Mouse (Mus musculus): ENCODE measurements at regions not wholly inside any gene's neighbourhood (a gene's known extent, or its start where the extent isn't known, plus 50 kb on each side); places are given as distances from the start of the nearest gene placed in this dataset.

DNA sequence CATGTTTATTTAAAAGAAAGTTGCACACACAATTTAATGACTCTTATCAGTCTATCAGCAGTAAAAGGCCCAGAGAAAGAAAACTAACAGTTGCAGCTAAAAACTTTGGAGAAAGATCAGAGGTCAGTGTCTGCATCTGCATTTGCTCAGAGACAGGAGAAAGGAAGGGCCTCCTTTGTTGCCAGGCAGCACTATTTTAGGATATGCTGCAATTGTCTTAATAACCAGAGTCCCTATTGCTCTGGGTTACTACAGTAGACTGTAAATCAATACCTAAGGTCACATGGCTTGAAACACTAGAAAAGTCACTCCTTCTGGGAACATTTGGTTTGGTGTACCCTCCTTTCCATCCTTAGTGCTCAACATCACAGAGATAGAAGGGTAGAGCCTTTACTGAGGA lies 175.7 kb downstream of the Hdgfl1 start:
- no peak for DNase-seq (ENCODE audit: low read depth)

DNA sequence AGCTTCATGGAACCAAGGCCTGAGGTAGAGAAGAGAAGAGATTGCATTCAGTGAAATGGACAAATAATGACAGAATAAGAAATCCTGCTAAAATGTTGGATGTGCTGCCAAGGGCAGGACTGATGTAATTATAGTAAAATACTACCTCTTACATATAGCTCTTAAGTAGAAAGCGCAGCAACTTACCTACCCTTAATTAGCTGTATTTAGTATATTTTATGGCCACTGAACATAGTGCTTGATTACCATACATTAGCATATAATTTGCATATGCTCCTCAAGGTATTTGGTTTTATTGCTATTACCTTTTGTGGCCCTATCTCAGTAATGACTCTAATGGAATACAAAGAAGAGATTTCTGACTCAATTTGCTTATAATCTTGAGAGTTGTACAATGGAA lies 176.2 kb downstream of the Hdgfl1 start:
- DNase-seq (ENCODE audit: low read depth), result no peak

DNA sequence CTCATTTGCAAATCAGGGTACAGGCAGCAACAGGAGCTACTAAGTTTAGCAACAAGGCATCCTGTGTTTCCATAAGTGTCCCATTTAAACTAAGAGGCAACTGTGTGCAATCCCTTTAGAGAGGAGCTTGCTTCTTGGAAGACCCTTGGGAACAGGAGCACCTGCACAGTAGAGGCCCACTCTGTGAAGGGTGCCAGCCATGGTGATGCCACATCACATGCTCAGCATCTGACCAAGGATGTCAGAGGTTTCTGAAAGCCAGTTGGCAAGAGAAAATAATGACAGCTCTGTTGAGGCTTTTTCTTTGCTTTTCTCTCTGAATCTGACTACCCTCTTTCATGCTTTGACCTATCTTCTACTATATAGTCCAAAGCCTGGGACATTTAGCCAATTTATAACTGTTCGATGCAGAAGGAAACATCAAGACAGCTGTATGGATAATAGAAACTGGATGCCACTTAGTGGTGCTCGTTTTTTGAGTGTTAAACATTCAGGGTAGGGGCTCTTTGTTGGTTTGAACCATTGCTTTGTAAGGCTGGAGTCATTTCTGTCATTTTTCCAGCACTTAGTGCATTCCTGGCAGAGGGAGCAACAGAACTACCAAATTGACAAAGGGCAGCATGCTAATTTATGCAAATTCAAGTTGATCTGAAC lies 193.9 kb downstream of the Hdgfl1 start:
- DNase-seq (ENCODE audit: low read depth), result no peak

DNA sequence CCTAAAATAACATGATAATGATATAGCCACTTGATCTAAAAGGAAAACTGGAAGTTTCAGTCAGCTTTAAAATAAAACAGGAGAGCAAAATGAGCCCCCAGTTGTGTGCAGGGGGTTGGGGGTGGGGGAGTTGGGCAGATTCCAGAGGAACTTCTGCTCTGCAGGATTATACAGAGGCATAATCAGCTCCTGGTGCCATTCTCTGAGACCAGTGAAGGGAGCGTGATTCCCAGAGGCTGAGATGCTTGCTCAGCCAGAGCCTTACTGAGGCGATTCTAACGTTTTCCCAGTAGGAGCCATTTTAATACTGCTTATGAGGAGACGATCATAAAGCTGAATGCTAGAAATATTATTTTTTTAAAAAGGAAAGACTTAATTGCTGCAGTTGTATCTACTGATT lies 200.5 kb downstream of the Hdgfl1 start:
- no peak for DNase-seq (ENCODE audit: low read depth)

- DNase-seq (ENCODE audit: low read depth), result no peak
Measured at GRCm38 (mm10) chr13:26564941-26565862, 204.8 kb downstream of the Hdgfl1 start.

GRCm38 (mm10) chr13:26558366-26558765 lies 211.6 kb downstream of the Hdgfl1 start:
- DNase-seq (ENCODE audit: low read depth), result no peak

DNA sequence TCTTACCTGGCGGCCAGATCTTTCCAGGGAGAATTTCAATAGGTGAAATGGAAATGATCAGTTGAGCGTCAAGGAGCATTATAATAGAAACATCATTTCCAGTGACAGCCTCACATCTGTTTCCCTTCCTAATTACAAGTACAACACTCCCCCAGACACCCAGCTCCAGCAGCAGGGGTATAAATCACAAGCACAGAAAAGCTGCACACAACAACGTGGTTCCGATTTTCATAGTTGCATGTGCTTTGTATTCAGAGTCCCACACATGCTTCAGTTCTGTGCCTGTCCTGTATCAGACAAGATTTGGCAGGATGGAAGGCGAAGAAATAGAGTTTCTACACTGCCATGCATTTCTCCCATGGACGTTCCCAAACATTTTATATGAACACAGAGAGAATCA lies 215.7 kb downstream of the Hdgfl1 start:
- DNase-seq (ENCODE audit: low read depth), result no peak

GRCm38 (mm10) chr13:26552122-26552521 lies 217.8 kb downstream of the Hdgfl1 start:
- no peak for DNase-seq (ENCODE audit: low read depth)

GRCm38 (mm10) chr13:26538928-26539327 lies 231.0 kb downstream of the Hdgfl1 start:
- DNase-seq (ENCODE audit: low read depth), result no peak

DNA sequence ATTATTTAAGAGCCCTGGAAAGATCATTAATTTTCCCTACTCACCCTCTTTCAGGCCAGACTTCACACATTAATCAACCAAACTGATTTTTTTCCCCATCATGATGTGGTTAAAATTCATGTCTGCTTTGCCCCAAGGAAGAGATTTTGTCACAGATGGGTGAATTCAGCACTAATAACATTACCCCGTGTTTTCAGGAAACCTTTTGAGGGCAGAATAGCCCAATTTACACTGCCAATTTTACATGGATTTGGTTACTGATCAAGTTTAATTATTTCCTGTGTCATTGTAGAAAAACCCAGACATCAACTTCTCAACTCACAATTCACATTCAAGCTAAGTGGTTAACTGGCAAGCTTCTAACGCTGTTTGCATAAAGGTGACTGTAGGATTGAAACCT lies 233.4 kb downstream of the Hdgfl1 start:
- DNase-seq (ENCODE audit: low read depth), result no peak

DNA sequence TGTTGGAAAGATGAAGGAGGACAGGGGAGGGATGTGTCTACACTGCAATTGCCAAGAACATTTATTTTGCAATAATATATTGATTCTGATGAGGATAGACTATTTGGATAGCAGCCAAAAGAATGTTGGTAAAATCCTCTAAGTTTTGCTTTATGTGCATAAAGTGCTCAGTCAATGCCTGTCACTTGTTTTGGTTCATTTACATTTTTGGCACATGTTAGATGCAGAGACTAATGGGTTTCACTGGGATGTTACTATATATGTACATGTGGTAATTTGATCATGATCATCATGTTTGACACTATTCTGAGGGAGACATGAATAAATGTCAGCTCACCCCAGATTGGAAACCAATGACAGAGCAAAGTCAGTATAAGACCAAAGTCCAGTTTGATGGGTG lies 237.2 kb downstream of the Hdgfl1 start:
- no peak for DNase-seq (ENCODE audit: low read depth)

DNA sequence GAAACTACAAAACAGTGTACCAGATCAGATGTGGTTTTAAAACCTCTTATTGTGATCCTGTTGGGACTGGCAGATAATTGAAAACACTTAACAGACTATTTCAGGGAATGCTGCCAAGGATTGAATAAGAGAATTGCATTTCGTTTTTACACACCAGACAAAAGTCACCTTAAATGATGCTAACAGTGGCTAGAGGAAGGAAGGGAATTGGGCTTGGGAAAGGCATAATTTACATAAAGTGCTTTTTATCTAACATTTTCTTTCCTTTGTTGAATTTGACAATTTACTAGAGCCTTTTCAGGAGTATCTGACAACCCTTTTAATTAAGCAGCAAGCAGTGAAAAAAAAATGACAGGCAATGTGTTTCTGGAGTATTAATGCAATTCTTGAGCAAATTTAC lies 250.9 kb downstream of the Hdgfl1 start:
- no peak for DNase-seq (ENCODE audit: low read depth)

DNA sequence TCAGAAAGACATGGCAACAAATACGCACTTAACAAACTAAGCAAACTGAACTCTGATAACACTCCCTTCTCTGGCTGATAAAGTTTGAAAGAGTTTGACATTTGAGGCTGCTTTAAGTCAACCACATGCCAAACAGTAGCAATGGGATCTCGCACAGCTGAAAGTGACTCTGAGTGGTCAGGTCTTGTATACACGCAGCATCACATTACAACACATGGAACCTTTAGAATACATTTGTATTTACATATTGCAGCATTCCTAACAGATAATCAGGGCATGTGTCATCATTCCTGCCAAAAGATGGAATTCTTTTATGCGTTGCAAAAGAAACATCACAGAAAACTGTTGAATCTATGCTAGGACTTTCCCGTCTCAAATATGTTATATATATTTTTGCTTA lies 251.5 kb downstream of the Hdgfl1 start:
- no peak for DNase-seq (ENCODE audit: low read depth)

DNA sequence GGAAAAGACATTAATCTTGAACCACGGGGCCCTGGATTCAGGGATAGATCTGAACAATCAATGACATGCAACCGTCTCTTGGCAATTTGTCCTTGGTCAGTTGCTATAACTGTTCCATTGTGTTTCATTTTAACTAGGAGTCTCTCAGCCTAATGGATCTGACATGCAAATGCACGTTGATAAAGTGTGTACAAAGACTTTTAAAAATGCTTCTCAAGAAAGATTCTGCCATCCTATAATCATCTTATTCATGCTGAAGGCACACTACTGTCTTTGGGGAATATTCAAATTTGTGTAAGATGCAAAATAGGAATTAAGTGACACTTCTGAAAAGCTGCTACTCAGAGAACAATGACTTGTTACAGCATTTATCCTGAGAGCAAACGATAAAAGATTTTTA lies 252.3 kb downstream of the Hdgfl1 start:
- DNase-seq (ENCODE audit: low read depth), result no peak

GRCm38 (mm10) chr13:26510448-26510847 lies 259.5 kb downstream of the Hdgfl1 start:
- DNase-seq (ENCODE audit: low read depth), result no peak

DNA sequence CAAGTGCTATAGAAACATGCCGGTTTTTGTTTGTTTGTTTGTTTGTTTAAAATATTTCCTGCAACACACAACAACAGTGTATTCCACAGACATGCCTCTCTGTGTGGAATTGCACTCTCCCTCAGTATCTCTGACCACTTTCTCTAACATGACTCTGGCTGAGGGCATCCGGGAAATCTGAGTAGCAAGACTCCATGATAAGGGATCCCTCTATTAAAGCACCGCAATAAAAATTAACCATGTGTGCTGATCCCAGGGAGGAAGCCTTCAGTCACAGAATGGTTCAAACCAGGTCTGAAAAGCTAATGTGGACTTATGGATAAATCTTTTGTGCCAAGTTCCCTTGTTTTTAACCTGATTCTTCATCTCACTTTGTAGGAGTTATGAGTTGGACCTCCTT lies 260.1 kb downstream of the Hdgfl1 start:
- no peak for DNase-seq (ENCODE audit: low read depth)

DNA sequence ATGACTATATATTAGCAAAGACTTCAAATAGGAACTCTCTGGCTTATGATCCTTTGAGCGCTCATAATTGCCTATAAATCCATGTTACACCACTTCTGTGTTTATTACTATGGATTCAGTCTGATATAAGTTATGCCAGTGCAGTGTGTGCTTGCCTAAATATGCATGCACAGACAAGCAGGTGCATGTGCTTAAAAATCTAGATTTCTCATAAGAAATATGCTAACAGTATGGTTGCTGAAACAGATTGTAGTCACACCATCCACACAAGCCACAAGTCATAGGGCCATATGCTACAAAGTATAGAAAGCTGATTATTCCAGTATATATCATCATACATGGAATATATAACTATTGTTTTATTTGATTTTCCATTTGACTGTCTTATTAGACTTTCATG lies 266.2 kb downstream of the Hdgfl1 start:
- no peak for DNase-seq (ENCODE audit: low read depth)

DNA sequence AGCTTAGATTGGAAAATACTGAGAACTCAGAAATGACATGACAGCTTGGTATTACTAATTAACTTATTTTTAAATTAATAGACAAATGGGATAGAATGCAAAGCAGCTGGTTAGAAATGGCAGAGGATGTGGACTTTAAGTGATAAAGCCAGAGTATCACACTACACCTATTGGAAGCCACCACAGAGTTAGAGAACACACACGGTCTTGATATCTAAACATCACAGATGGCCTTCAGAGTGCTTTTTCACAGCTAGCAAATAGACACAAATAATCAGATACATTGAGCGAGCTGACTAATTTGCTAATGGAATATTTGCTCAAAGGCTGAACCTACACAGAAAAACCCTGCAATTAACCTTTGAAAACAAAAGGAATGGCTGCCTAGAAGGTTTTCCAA lies 272.9 kb downstream of the Hdgfl1 start:
- no peak for DNase-seq (ENCODE audit: low read depth)

- no peak for DNase-seq (ENCODE audit: low read depth)
Measured at GRCm38 (mm10) chr13:26495871-26496270, 274.1 kb downstream of the Hdgfl1 start.

- no peak for DNase-seq (ENCODE audit: low read depth)
Measured at GRCm38 (mm10) chr13:26469343-26469742, 300.6 kb downstream of the Hdgfl1 start.

GRCm38 (mm10) chr13:26467526-26467925 lies 302.4 kb downstream of the Hdgfl1 start:
- no peak for DNase-seq (ENCODE audit: low read depth)

DNA sequence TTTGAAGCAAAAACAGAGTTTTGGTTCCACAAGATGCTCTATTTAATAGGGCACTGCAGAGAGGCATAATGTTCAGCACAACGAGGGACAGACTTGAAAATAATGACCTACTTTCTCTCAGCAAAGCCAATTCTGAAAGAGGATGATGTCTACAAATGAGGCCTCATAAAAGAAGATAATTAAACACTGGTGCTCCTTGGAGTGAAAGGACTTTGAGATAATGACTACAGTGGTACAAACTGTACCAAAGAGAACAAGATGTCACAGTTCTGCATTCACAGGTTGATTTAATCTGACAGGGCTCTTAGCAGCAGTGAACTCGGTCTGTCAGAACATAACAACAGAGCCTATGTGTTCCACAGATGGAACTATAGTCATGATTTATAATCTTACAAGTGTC lies 305.4 kb downstream of the Hdgfl1 start:
- no peak for DNase-seq (ENCODE audit: low read depth)

- no peak for DNase-seq (ENCODE audit: low read depth)
Measured at GRCm38 (mm10) chr13:26464096-26464495, 305.9 kb downstream of the Hdgfl1 start.
